Mouse (Mus musculus): Measurements from ENCODE around the gene Ptgfr. TPM values are rescaled to one million over a fixed set of nuclear protein-coding genes. Genes with fewer than 3 reads are reported as not detected.

Gene Ptgfr
- polyA plus RNA-seq, 1 experiment, result 0.69 TPM

- no peak overlapping the region for H3K4me3 ChIP-seq (ENCODE audit: insufficient read depth, low read length)
- no peak overlapping the region for H3K27ac ChIP-seq (ENCODE audit: insufficient read depth, low read length)
- no peaks in the 10 kb centered on the region for H3K4me1 ChIP-seq (ENCODE audit: control insufficient read depth, insufficient read depth, low read length)
- no peak for TF ChIP-seq POLR2A (IDR thresholded peaks at IDR 0.05; ENCODE audit: extremely low read depth, insufficient read depth, low read length)
- no peak for TF ChIP-seq CTCF (IDR thresholded peaks at IDR 0.05; ENCODE audit: extremely low read depth, insufficient read depth, low read length)
These were observed 942 bp upstream of the Ptgfr start for GRCm38 (mm10) chr3:151838372-151838771.

GRCm38 (mm10) chr3:151837749-151838148 is 319 bp upstream of the Ptgfr start:
- H3K4me3 ChIP-seq (ENCODE audit: insufficient read depth, low read length), result peak overlapping the region; percentile 33; the same call in 1 of the 2 replicates
- no peak overlapping the region for H3K27ac ChIP-seq (ENCODE audit: insufficient read depth, low read length)
- TF ChIP-seq POLR2A (IDR thresholded peaks at IDR 0.05; ENCODE audit: extremely low read depth, insufficient read depth, low read length), result no peak
- TF ChIP-seq CTCF (IDR thresholded peaks at IDR 0.05; ENCODE audit: extremely low read depth, insufficient read depth, low read length), result no peak
- H3K4me1 ChIP-seq (ENCODE audit: control insufficient read depth, insufficient read depth, low read length), result no peaks in the 10 kb centered on the region

GRCm38 (mm10) chr3:151836451-151836850 is 979 bp downstream of the Ptgfr start:
- no peaks in the 10 kb centered on the region for H3K4me1 ChIP-seq (ENCODE audit: control insufficient read depth, insufficient read depth, low read length)
- no peak overlapping the region for H3K27ac ChIP-seq (ENCODE audit: insufficient read depth, low read length)
- TF ChIP-seq CTCF (IDR thresholded peaks at IDR 0.05; ENCODE audit: extremely low read depth, insufficient read depth, low read length) (no peak), POLR2A (IDR thresholded peaks at IDR 0.05; ENCODE audit: extremely low read depth, insufficient read depth, low read length) (no peak)
- H3K4me3 ChIP-seq (ENCODE audit: insufficient read depth, low read length), result no peak overlapping the region

GRCm38 (mm10) chr3:151835831-151836230 is 1.6 kb downstream of the Ptgfr start:
- TF ChIP-seq CTCF (IDR thresholded peaks at IDR 0.05; ENCODE audit: extremely low read depth, insufficient read depth, low read length) (no peak), POLR2A (IDR thresholded peaks at IDR 0.05; ENCODE audit: extremely low read depth, insufficient read depth, low read length) (no peak)
- no peak overlapping the region for H3K27ac ChIP-seq (ENCODE audit: insufficient read depth, low read length)
- H3K4me1 ChIP-seq (ENCODE audit: control insufficient read depth, insufficient read depth, low read length), result no peaks in the 10 kb centered on the region
- H3K4me3 ChIP-seq (ENCODE audit: insufficient read depth, low read length), result no peak overlapping the region

- Histone ChIP-seq H3K4me1 (ENCODE audit: control insufficient read depth, insufficient read depth, low read length) (no peaks in the 10 kb centered on the region), H3K4me3 (ENCODE audit: insufficient read depth, low read length) (no peak overlapping the region), H3K27ac (ENCODE audit: insufficient read depth, low read length) (no peak overlapping the region)
- TF ChIP-seq CTCF (IDR thresholded peaks at IDR 0.05; ENCODE audit: extremely low read depth, insufficient read depth, low read length), result no peak
- no peak for TF ChIP-seq POLR2A (IDR thresholded peaks at IDR 0.05; ENCODE audit: extremely low read depth, insufficient read depth, low read length)
These were observed 9.3 kb downstream of the Ptgfr start for GRCm38 (mm10) chr3:151827950-151828610.

- Histone ChIP-seq H3K4me1 (ENCODE audit: control insufficient read depth, insufficient read depth, low read length) (no peaks in the 10 kb centered on the region), H3K4me3 (ENCODE audit: insufficient read depth, low read length) (no peak overlapping the region), H3K27ac (ENCODE audit: insufficient read depth, low read length) (no peak overlapping the region)
- TF ChIP-seq CTCF (IDR thresholded peaks at IDR 0.05; ENCODE audit: extremely low read depth, insufficient read depth, low read length) (no peak), POLR2A (IDR thresholded peaks at IDR 0.05; ENCODE audit: extremely low read depth, insufficient read depth, low read length) (no peak)
These were observed 17.6 kb downstream of the Ptgfr start for GRCm38 (mm10) chr3:151819811-151820210.

- Histone ChIP-seq H3K4me3 (ENCODE audit: insufficient read depth, low read length) (no peak overlapping the region), H3K4me1 (ENCODE audit: control insufficient read depth, insufficient read depth, low read length) (no peaks in the 10 kb centered on the region), H3K27ac (ENCODE audit: insufficient read depth, low read length) (no peak overlapping the region)
- TF ChIP-seq CTCF (IDR thresholded peaks at IDR 0.05; ENCODE audit: extremely low read depth, insufficient read depth, low read length) (0 out of 2 replicates have a peak, but pooled peaks have one; percentile 5), POLR2A (IDR thresholded peaks at IDR 0.05; ENCODE audit: extremely low read depth, insufficient read depth, low read length) (no peak)
These were observed 19.2 kb downstream of the Ptgfr start for GRCm38 (mm10) chr3:151818265-151818664.

GRCm38 (mm10) chr3:151808613-151809012 is 28.8 kb downstream of the Ptgfr start:
- no peak overlapping the region for H3K27ac ChIP-seq (ENCODE audit: insufficient read depth, low read length)
- TF ChIP-seq POLR2A (IDR thresholded peaks at IDR 0.05; ENCODE audit: extremely low read depth, insufficient read depth, low read length) (no peak), CTCF (IDR thresholded peaks at IDR 0.05; ENCODE audit: extremely low read depth, insufficient read depth, low read length) (no peak)
- no peak overlapping the region for H3K4me3 ChIP-seq (ENCODE audit: insufficient read depth, low read length)
- H3K4me1 ChIP-seq (ENCODE audit: control insufficient read depth, insufficient read depth, low read length), result no peaks in the 10 kb centered on the region

- no peak for TF ChIP-seq POLR2A (IDR thresholded peaks at IDR 0.05; ENCODE audit: extremely low read depth, insufficient read depth, low read length)
- Histone ChIP-seq H3K4me3 (ENCODE audit: insufficient read depth, low read length) (no peak overlapping the region), H3K27ac (ENCODE audit: insufficient read depth, low read length) (no peak overlapping the region), H3K4me1 (ENCODE audit: control insufficient read depth, insufficient read depth, low read length) (no peaks in the 10 kb centered on the region)
These were observed 48.8 kb downstream of the Ptgfr start for GRCm38 (mm10) chr3:151788622-151789021.

- TF ChIP-seq POLR2A (IDR thresholded peaks at IDR 0.05; ENCODE audit: extremely low read depth, insufficient read depth, low read length), result no peak
- peak; percentile 59 for TF ChIP-seq CTCF (IDR thresholded peaks at IDR 0.05; ENCODE audit: extremely low read depth, insufficient read depth, low read length)
These were observed 62.3 kb downstream of the Ptgfr start for GRCm38 (mm10) chr3:151775089-151775488.

More at GRCm38 (mm10) chr3:151775089-151775488, 62.3 kb downstream of the Ptgfr start:
- Histone ChIP-seq H3K27ac (ENCODE audit: insufficient read depth, low read length) (no peak overlapping the region), H3K4me1 (ENCODE audit: control insufficient read depth, insufficient read depth, low read length) (no peaks in the 10 kb centered on the region), H3K4me3 (ENCODE audit: insufficient read depth, low read length) (no peak overlapping the region)

Data from cortical plate, adult 2 months (tissue).